Mouse (Mus musculus) heart, adult 18-20 months (tissue): ENCODE data around the gene Ifi27l2a. TPM values are rescaled to one million over a fixed set of nuclear protein-coding genes. Genes with fewer than 3 reads are reported as not detected.
"Not testable (repeated sequence)": the region's sequence is repeated elsewhere in the genome, so short reads cannot be mapped to it uniquely, and the experiment has no call there.

ENCODE experiments used
- DNase-seq, 2 experiments: peaks; one replicate each; pipeline ENCODE4 v3.0.0; 2021 to 2022; ENCODE audit warnings: mixed read lengths in 1 of 2
- long read RNA-seq, 2 experiments: library from polyadenylated mRNA; stranded (forward); transcript quantifications; one replicate each; pipeline ENCODE4 v2.0.0; 2021
- total RNA-seq, 2 experiments: library from RNA; stranded (reverse); gene quantifications; 2 replicates each; pipeline ENCODE4 v1.2.3; 2021

Ifi27l2a gene
- total RNA-seq: 10 to 100 TPM; 48.4 to 73.7 TPM
- long read RNA-seq, experiment 1, transcript Ifi27l2a-201 (4 exons, 463 nt): major isoform, 28 of 35 reads
- long read RNA-seq, experiment 1, partial matches to known transcripts: 6 of 35 reads
- long read RNA-seq, experiment 1, other reads (novel, unspliced or antisense): 1 of 35 reads
- long read RNA-seq, experiment 2, transcript Ifi27l2a-201 (4 exons, 463 nt): major isoform, 82 of 89 reads
- long read RNA-seq, experiment 2, partial matches to known transcripts: 1 of 89 reads
- long read RNA-seq, experiment 2, other reads (novel, unspliced or antisense): 6 of 89 reads

DNA sequence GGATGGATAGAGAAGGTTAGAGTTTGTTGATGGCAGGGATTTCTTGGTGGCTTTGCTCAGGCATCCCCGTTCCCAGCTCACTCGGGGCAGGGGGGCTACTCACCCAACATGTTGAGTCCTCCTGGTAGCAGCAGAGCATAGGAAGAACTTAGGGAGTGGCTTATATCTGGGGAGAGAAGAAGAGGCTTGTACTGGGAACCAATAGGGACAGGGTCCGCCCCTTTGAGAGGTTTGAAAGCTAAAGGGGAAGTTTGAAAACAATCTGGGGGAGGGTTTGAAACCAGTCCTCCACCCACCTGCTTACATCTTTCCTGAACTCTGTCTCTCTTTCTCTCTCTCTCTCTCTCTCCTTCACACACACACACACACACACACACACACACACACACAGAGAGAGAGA, at the start of gene Ifi27l2a:
TSS of gene Ifi27l2a (minus strand) at position 157 of the 400 bp plus-strand sequence.
- DNase-seq: peak; percentile 51 to 68

DNA sequence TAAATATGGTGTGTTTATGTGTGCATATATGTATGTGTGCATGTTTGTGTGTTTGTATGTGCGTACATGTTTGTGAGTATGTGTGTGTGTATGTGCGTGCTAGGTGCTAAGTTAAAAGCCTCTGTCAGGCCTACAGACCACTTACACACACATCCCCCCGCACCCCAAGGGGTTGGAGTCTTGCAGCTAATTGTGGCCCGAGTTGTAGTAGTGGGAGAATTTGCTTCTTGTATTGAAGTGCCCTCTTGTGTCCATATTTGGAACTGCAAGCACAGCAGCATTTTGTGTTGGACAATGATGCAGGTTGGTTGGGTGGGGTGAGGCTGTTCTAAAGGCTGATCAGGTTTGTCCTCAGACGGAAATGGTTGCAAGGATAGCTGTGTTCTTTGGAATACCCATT, 49.3 kb upstream of the Ifi27l2a start:
- peak; percentile 76 to 91 for DNase-seq

DNA sequence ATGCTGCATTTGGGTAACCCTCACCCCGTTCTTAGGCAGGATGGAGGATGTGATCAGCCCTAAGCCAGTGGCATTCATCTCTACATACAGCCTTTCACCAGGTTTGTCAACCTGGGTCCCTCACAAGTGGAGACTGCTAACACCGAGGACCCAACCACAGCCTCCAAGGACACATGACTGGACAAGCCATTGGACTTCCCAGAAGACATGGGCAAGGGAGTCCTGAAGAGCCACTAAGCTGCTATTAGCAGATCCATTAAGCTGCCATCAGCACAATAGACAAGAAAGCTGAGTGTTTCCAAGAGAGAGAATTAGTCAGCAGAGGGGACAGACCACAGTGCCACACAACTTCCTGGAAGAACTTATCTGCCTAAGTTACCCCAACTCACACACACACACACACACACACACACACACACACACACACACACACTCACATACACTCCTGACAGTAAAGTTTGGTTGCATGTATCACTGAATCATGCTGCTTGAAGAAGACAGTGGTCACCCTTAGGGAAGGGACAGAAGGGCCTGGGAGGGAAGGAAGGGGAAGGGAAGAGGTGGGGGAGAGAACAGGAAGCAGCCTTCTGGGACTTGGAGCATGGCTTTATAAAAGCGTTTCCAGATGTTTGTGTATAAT, 47.7 kb upstream of the Ifi27l2a start:
- DNase-seq: no peak

DNA sequence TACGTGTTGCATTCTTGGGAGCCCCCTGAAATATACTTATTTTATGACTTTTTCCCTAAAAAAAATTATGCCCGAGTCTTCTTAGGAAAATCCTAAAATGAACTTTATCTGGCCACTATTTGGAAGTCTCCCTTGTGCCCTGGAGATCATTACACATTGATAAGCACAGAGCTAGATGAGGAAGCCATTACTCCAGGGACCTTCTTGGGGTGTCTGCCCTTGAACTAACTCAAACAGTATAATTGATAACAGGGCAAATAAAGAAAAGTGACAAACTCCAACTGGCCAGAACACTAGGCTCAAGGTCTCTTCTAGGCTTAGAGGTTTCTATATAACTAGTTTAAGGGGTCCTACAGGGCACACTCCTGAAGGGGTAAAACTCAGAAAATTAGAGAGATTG, 44.3 kb upstream of the Ifi27l2a start:
- DNase-seq: no peak

DNA sequence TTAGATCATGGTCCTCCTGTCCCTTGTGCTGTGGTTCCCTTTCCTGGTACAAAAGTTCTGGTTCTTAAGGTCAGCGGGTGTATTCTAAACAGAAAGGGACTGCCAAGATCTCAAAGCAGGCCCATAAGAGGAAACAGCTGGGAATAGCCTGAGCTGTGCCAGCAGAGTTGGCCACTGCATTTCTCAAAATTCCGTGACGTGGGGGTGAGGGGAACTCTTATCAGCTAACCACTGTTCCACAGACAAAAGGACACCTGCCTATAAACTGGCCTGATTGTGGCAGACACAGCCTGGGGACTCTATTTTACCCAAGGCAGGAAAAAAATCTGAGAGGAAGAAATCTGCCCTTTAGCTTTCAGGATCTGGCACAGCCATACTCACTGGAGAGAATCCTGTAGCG, 43.8 kb upstream of the Ifi27l2a start:
- peak; percentile 75 to 84 for DNase-seq

DNA sequence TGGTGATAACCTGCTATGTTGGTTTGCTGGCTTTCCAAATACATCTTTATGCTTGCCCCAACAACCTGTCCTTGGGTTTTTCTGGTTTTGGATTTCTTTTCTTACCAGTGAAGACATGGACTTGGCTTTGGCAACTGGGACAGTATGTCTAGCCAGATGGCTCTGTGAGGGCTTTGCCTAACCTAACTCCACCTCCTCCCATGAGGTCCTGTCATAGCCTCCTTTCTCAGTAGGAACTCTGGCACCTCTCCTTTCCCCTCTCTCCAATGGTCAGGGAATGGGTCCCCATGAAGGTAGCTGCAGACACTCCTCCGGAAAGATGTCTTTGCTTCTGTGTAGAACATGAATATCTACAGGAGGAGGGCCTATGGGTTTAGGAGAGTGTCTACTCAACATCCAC, 43.2 kb upstream of the Ifi27l2a start:
- peak; percentile 61 to 75 for DNase-seq

DNA sequence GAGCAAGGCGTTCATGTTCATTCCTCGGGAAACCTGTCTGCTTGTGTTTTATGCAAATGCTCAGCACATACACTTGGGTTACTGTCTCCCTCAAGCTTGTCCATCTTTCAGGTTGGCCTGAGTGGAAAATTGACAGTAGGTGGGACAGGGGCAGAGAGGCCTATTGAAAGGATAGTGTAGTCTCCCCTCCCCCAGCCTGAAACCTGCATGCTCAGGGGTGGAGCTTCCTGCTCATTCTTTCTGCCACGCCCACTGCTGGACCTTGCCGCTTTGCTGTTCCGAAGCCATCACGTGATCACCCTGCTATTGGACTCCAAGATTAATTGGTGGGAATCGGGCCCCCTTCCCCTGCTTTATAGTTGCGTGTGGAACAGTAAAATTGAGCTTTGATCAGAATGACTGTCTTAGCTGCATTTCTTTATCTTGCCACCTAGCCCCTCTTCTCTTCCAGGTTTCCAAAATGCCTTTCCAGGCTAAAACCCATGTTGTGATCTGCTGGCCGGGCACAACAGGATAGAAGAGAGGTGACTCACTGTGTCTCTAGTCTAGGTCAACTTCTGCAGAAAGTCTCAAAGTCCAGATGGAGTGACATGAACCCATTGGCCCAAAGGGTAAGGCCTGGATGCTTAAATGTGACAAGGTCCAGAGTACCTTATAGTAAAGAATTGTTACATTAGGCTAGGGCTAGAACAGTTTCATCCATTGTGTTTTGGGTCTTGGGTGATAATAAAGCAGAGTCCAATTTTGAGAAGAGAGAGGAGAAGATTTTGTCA, 40.9 kb upstream of the Ifi27l2a start:
- DNase-seq: not testable (repeated sequence)

DNA sequence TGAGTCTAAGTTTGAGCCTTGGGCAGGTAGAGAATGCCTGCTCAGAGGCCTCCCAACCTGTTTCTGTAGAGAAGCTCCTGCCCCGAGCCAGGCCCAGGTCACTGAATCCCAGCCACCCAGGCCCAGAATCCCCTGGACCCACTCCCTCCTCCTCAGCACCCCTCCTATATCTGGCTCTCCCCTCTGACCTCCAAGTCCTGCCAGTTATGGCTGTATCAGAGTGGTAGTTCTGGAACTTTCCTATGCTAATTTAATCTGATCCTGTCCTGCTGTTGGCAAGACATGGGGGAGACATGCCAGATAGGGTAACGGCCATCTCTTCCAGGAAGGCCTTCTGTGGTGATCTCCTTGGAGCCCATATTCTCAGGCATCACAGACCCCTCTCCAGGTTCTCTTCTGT, 39.3 kb upstream of the Ifi27l2a start:
- no peak for DNase-seq

DNA sequence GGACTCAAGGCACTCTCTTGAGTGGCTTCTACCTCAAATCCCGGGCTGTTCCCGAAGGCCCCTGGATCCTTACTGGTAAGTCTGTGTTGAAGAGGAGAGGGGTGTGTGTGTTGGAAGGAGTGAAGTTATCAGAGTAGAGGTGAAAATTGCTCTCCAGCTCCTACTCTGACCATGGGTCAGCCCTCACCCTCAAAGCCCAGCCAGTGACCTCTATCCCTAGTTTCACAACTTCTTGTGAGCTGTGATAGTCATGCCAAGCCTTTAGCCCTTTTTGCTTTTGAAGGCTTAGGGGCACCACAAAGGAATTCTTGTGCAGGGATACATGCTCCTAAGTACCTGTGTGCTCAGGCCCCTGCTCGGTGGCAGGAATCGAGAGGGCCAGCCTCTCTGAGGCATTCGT, 38.2 kb upstream of the Ifi27l2a start:
- DNase-seq: no peak

DNA sequence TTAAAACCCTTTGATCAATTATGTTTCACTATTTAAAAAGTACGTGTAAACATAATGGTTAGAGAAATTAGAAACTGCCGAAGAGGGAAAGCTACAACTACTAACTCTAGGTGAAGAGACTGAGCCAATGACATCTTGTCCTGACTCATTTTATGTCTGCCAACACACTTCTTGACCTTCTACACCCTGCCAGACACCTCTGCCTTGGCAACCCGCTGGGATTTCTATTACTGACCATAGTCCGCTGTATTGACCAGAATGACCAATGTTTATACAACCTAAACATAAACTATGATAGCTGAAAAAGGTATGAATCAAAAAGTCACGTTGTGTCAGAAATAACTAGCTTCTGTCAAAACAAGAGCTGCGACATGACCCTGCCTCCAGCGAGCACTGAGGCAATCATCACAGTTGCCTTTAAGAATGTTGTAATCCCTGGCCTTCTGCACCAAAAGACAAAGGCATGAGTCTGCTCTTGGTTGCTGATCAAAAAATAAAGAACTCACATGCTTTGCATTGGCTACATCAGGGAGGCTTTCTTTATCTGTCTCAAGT, 34.1 kb upstream of the Ifi27l2a start:
- no peak for DNase-seq

DNA sequence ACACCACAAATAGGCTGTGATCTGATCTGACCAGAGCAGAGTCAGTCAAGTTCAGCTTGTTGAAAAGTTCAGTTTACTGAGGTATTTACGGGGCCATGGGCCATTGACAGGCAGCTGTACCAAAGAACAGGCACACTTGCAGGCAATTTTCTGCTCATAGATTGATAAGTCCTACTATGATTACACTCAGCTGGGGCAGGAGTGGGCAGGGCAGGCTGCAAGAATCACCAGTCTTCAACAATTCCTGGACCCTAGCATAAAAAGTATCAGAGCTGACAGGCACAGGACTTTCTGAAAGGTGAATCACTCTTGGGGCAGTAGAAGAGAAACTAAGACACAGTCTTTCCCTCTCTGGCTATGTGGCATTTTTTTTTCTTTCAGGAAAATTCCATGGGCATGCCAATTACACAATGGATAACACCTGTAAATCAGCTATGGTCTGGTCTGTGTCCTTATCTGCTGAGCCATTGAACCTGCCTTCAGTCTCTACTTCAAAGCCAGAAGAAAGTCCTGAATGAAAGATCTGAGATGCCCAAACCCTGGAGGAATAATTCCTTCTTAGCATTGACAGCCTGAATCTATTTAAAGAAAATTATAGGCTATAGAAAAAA, 33.4 kb upstream of the Ifi27l2a start:
- DNase-seq: no peak

DNA sequence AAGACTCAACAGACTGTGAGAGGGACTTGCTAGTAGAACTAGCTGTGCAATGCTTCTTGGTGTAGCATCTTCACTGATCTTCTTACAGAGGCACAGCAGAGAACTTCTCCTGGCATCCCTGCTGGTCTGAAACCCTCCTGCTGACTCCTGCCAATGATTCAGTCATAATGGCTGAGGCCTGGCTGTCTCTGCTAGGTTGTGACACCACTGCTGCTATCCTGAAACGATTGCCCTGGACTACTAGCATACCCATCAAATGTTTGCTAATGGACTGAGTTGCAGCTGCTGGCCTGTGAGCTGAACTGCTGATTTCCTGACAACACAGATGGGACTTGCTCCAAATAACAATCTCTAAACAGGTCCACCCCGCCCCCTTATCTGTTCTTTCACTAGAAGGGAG, 31.0 kb upstream of the Ifi27l2a start:
- no peak for DNase-seq

DNA sequence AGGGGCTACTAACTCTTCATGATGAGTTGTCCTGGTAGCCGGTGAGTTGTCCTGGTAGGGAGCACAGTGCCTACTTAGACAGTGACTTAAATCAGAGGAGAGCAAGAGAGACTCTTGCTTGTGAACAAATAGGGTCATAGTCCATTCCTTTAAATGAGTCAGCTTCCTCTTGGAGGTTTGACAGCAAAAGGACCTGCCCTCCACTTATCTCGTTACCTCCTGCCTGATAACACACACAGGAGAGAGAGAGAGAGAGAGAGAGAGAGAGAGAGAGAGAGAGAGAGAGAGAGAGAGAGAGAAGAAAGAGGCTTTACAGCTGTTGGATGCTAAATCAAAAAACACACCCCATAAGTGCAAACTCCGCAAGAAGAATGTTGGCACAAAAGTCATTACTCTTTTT, 13.7 kb upstream of the Ifi27l2a start, which contains the start of gene Ifi27l2b:
TSS of gene Ifi27l2b (minus strand) at position 84 of the 400 bp plus-strand sequence.
- no peak for DNase-seq

DNA sequence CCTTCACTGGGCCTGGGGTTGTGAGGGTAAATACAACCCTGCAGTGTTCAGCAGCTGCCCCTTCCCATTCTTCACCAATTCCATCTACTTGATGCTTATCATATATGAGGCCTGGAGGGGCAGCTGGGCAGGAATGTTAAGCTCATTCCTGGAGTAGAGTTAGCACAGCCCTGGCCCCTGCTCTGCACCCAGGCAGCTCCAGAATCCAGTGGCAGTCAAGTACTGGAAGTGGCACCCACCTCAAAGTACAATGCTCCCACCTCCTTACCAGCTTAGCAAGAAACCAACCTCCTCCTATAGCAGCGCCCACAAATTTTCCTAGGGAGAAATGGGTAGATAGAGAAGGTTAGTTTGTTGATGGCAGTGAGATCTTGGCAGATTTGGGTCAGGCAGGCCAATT, 13.2 kb upstream of the Ifi27l2a start:
- not testable (repeated sequence) for DNase-seq

DNA sequence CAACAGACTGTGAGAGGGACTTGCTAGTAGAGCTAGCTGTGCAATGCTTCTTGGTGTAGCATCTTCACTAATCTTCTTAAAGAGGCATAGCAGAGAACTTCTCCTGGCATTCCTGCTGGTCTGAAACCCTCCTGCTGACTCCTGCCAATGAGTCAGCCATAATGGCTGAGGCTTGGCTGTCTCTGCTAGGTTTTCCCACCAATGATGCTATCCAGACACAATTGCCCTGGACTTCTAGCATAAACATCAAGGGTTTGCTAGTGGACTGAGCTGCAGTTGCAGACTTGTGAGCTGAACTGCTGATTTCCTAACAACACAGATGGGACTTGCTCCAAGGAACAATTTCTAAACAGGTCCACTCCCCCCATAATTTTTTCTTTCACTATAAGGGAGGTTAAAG, 9.9 kb upstream of the Ifi27l2a start:
- DNase-seq: no peak

DNA sequence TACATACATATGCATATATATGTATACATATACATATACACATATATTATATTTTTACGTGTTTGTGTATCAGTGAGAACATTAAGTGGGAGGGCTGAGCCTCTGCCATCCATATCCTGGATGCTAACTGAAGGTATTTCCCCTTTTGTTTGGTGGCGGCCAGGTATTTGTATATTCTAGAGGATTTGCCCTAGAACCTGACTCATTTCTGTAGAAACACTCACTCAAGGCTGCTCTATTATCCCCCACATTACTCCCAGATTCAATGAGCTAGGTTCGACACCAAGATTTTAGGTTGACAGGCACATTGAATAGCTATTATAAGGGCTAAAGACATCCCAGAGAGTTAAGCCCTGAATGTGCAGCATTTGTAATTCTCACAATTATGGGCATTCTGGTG, 1.6 kb upstream of the Ifi27l2a start:
- no peak for DNase-seq

DNA sequence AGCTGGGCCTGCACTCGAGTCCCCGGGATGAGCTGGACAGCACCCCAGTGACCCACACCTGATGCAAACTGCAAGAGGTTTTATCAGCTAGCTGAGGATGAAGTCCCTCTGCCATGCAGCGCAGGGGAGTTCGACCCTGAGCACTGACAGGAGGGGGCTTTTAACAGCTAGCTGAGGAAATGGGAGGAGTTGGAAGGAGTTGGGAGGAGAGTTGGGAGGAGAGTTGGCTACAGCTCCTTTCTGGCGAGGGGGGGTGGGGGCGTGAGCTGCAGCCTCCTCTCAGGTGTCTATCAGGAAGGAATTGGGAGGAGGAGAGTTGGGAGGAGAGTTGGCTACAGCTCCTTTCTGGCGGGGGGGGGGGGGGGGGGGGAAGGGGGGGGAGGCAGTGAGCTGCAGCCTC, 781 bp upstream of the Ifi27l2a start:
- DNase-seq: peak in 1 of 2 experiments; percentile 30

DNA sequence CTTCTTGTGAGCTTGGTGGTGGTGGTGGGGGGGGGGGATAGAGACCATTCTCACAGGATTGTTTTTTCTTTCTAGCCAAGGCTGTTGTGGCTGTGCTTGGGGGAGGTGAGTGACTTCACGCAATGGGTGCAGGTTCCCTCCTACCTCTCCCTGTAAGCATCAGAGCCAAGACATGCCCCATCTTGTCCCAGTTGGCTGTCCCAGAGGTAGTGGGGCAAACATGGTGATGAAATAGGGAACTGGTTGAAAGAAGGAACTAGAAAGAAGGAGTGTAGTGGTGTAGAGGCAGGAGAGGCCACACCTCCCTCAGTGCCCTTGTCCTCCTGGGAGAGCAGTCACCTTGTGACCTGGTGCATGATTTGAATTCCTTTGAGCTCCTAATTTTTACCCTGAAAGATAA, 5.9 kb downstream of the Ifi27l2a start:
- no peak for DNase-seq

DNA sequence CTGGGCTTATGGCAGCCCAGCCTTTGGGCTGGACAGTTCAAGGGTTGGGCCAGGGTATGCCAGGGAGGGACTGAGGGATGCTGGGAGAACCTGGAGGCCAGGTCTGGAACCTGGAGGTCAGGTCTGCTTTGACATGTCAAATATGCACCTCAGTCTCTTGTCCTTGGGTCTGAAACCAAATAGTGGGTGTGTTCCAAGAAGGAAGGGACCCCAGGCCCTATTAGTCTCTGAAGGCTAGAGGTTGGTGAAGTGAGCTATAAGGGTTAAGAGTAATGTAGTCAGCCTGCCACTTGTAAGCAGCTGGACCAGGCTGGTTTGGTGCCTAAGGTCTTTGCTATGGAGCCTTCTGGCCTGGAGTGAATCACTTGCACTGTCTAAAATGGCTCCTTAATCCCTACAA, 8.6 kb downstream of the Ifi27l2a start:
- DNase-seq: no peak

DNA sequence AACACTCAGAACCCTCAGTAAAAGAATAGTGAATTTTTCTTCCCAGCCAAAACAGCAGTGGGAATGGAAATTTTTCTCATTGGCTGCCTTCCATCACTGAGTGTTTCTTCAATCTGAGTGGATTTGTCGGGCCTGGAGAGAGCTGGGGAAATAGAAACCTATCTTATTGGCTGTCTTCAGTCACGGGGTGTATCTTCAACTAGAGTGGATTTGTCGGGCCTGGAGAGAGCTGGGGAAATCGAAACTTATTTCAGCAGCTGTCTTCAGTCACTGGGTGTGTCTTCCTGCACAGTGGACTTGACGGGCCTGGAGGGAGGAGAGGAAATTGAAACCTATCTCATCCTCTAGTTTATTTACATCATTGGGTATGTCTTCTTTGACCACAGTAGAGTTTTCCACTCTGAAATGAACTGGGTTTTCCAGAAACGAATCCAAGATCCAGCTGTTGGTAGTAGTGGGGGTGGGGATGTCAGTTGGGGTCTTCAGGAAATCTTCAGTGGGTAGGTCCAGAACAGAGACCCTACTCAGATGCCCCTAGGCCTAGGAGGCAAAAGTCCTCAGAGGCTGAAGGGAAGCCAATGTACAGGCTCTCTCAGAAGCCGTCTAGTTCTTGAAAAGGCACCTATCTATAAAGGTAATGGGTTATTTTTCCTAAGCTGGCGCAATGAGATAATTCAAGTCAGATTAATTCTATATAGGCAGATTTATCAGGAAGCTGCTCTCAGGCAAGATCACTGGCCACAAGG, 9.3 kb downstream of the Ifi27l2a start, which contains the start of gene Ifi27:
TSS of gene Ifi27 (plus strand) at position 226 of the 746 bp plus-strand sequence.
- peak; percentile 90 to 96 for DNase-seq

DNA sequence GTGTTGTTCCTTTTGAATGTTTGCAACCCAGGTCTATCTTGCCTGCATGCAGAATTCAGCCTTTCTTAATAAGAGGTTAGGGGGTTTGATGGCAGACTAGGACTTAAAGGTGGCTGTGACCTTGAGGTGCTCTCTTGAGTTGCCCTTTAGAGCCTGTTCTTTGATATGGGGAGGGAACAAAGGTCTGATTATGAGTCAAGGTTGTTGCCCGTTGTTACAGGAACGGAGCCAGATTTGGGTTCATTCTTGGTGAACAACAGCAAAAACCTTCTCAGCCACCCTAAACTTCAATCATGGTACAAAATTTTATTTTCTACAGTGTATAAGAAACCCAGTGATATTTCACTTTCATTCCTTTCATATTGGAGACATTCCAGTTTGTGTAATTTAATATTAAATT, 10.1 kb downstream of the Ifi27l2a start:
- DNase-seq: peak in 1 of 2 experiments; percentile 40

DNA sequence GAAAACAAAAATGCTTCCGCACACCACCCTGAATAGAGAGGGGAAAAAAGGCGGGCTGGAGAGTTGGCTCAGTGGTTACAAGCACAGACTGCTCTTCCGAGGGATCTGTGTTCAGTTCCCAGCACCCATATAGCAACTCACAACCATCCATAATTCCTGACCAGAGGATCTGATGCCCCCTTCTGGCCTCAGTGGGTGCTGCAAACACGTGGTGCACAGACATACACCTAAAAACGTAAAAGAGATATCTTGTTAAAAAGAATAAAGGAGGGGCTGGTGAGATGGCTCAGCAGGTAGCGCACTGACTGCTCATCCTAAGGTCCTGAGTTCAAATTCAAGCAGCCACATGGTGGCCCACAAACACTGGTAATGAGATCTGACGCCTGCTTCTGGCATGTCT, 16.8 kb downstream of the Ifi27l2a start:
- DNase-seq: no peak
